Mouse (Mus musculus) intestine, embryonic 15.5 days (tissue): ENCODE results near the gene Smyd3. TPM values are rescaled to one million over a fixed set of nuclear protein-coding genes. Genes with fewer than 3 reads are reported as not detected.

Experiments
- ATAC-seq: fragments of 200-750 bp; cut with Nextera tagmentation; 2 replicates; pipeline ENCODE4 v1.8.0; 2017; ENCODE audit warnings: moderate TSS enrichment, moderate library complexity
- H3K27ac ChIP-seq: fragments of 300-500 bp; sonication (generic); 2 replicates; pipeline ENCODE4 v1.5.1; 2015; ENCODE audit warnings: mild to moderate bottlenecking, inconsistent platforms
- H3K27me3 ChIP-seq: fragments of 300-500 bp; sonication (generic); replicated peaks from 2 replicates; pipeline ENCODE4 v1.6.1; 2015; ENCODE audit warnings: inconsistent platforms
- H3K36me3 ChIP-seq: fragments of 300-500 bp; sonication (generic); 2 replicates; pipeline ENCODE4 v1.6.1; 2015; ENCODE audit warnings: inconsistent platforms
- H3K4me1 ChIP-seq: fragments of 300-500 bp; sonication (generic); replicated peaks from 2 replicates; pipeline ENCODE4 v1.6.1; 2015; ENCODE audit warnings: inconsistent platforms
- H3K4me2 ChIP-seq: fragments of 300-500 bp; sonication (generic); replicated peaks from 2 replicates; pipeline ENCODE4 v1.6.1; 2015; ENCODE audit warnings: mild to moderate bottlenecking, inconsistent platforms
- H3K4me3 ChIP-seq: fragments of 300-500 bp; sonication (generic); replicated peaks from 2 replicates; pipeline ENCODE4 v1.5.1; 2015; ENCODE audit warnings: inconsistent platforms
- H3K9ac ChIP-seq: fragments of 300-500 bp; sonication (generic); 2 replicates; pipeline ENCODE4 v1.6.1; 2015; ENCODE audit warnings: inconsistent platforms
- H3K9me3 ChIP-seq: fragments of 300-500 bp; sonication (generic); 2 replicates; pipeline ENCODE4 v1.6.1; 2016; ENCODE audit warnings: inconsistent platforms
- WGBS: fragments of 180-500 bp; shearing (Covaris S2); methylation state at CpG from one replicate; pipeline ENCODE4 v1.1.7; 2015; 5-methylcytosine and 5-hydroxymethylcytosine counted together
- polyA plus RNA-seq: library from polyadenylated mRNA; unstranded; fragments of >200 nt; fragmentation: Nextera tagmentation; extraction: Ambion mirVana; gene quantifications from 2 replicates; pipeline ENCODE4 v1.2.1, GENCODE M21; 2015

The Smyd3 gene
- polyA plus RNA-seq, 1 experiment from 2014 or later, result 18.1 TPM

- Histone ChIP-seq H3K4me1 (peaks cover 7% of the 10 kb centered on the region; the same call in 1 of the 2 replicates), H3K9me3 (no peaks in the 10 kb centered on the region), H3K27ac (no peak overlapping the region), H3K9ac (no peak overlapping the region), H3K4me2 (no peak overlapping the region), H3K36me3 (no peaks in the 10 kb centered on the region), H3K27me3 (no peaks in the 10 kb centered on the region), H3K4me3 (no peak overlapping the region)
- 79% methylated on average over 18 of the region's 18 CpGs for WGBS
- no peak for ATAC-seq
Measured at GRCm38 (mm10) chr1:179106103-179106701, 411.6 kb downstream of the Smyd3 start.

GRCm38 (mm10) chr1:179104447-179104846 lies 413.4 kb downstream of the Smyd3 start:
- H3K9me3 ChIP-seq, result no peaks in the 10 kb centered on the region
- no peak overlapping the region for H3K9ac ChIP-seq
- no peak overlapping the region for H3K27ac ChIP-seq
- H3K4me1 ChIP-seq, result peaks cover 7% of the 10 kb centered on the region; the same call in 1 of the 2 replicates
- H3K36me3 ChIP-seq, result no peaks in the 10 kb centered on the region
- 95% methylated on average over 8 of the region's 8 CpGs for WGBS
- no peak for ATAC-seq
- no peak overlapping the region for H3K4me3 ChIP-seq
- H3K4me2 ChIP-seq, result no peak overlapping the region
- H3K27me3 ChIP-seq, result no peaks in the 10 kb centered on the region

- Histone ChIP-seq H3K4me2 (no peak overlapping the region), H3K27ac (no peak overlapping the region), H3K36me3 (no peaks in the 10 kb centered on the region), H3K4me1 (no peaks in the 10 kb centered on the region), H3K9me3 (no peaks in the 10 kb centered on the region), H3K4me3 (no peak overlapping the region), H3K9ac (no peak overlapping the region), H3K27me3 (no peaks in the 10 kb centered on the region)
- no peak; the same call in 1 of the 2 replicates for ATAC-seq
- WGBS, result 19% methylated on average over 8 of the region's 8 CpGs
Measured at GRCm38 (mm10) chr1:179096993-179097392, 420.8 kb downstream of the Smyd3 start.

GRCm38 (mm10) chr1:179096323-179096722 lies 421.5 kb downstream of the Smyd3 start:
- ATAC-seq, result no peak
- 49% methylated on average over 5 of the region's 5 CpGs for WGBS
- Histone ChIP-seq H3K27ac (no peak overlapping the region), H3K4me1 (no peaks in the 10 kb centered on the region), H3K36me3 (no peaks in the 10 kb centered on the region), H3K4me3 (no peak overlapping the region), H3K9me3 (no peaks in the 10 kb centered on the region), H3K9ac (no peak overlapping the region), H3K4me2 (no peak overlapping the region), H3K27me3 (no peaks in the 10 kb centered on the region)

- Histone ChIP-seq H3K27ac (no peak overlapping the region), H3K4me3 (no peak overlapping the region), H3K4me2 (no peak overlapping the region), H3K36me3 (no peaks in the 10 kb centered on the region), H3K27me3 (no peaks in the 10 kb centered on the region), H3K4me1 (no peaks in the 10 kb centered on the region), H3K9ac (no peak overlapping the region), H3K9me3 (no peaks in the 10 kb centered on the region)
- ATAC-seq, result no peak
- 85% methylated on average over 5 of the region's 5 CpGs for WGBS
Measured at GRCm38 (mm10) chr1:179089174-179089573, 428.7 kb downstream of the Smyd3 start.

GRCm38 (mm10) chr1:179087033-179087998 lies 430.5 kb downstream of the Smyd3 start:
- no peaks in the 10 kb centered on the region for H3K9me3 ChIP-seq
- no peak for ATAC-seq
- WGBS, result 52% methylated on average over 6 of the region's 6 CpGs

GRCm38 (mm10) chr1:179086208-179086607 lies 431.6 kb downstream of the Smyd3 start:
- ATAC-seq, result no peak
- no peak overlapping the region for H3K4me2 ChIP-seq
- no peaks in the 10 kb centered on the region for H3K9me3 ChIP-seq
- H3K4me3 ChIP-seq, result no peak overlapping the region
- H3K4me1 ChIP-seq, result no peaks in the 10 kb centered on the region; the same call in 1 of the 2 replicates
- no peak overlapping the region for H3K9ac ChIP-seq
- H3K27ac ChIP-seq, result no peak overlapping the region
- no peaks in the 10 kb centered on the region for H3K27me3 ChIP-seq
- WGBS, result 92% methylated on average over 7 of the region's 7 CpGs
- no peaks in the 10 kb centered on the region for H3K36me3 ChIP-seq

More at GRCm38 (mm10) chr1:179087033-179087998, 430.5 kb downstream of the Smyd3 start:
- no peaks in the 10 kb centered on the region for H3K36me3 ChIP-seq
- H3K4me3 ChIP-seq, result no peak overlapping the region
- no peak overlapping the region for H3K4me2 ChIP-seq
- H3K27ac ChIP-seq, result no peak overlapping the region
- no peak overlapping the region for H3K9ac ChIP-seq
- H3K4me1 ChIP-seq, result no peaks in the 10 kb centered on the region; the same call in 1 of the 2 replicates
- no peaks in the 10 kb centered on the region for H3K27me3 ChIP-seq

GRCm38 (mm10) chr1:179083098-179083497 lies 434.7 kb downstream of the Smyd3 start:
- Histone ChIP-seq H3K4me3 (no peak overlapping the region), H3K9me3 (no peaks in the 10 kb centered on the region), H3K27ac (no peak overlapping the region), H3K36me3 (no peaks in the 10 kb centered on the region), H3K9ac (no peak overlapping the region), H3K27me3 (no peaks in the 10 kb centered on the region), H3K4me1 (no peaks in the 10 kb centered on the region; the same call in 1 of the 2 replicates), H3K4me2 (no peak overlapping the region)
- no peak for ATAC-seq
- WGBS, result 46% methylated on average over 5 of the region's 5 CpGs

- Histone ChIP-seq H3K27me3 (no peaks in the 10 kb centered on the region), H3K4me1 (no peaks in the 10 kb centered on the region), H3K4me3 (no peak overlapping the region), H3K9me3 (no peaks in the 10 kb centered on the region), H3K36me3 (no peaks in the 10 kb centered on the region), H3K27ac (no peak overlapping the region), H3K9ac (no peak overlapping the region), H3K4me2 (no peak overlapping the region)
- WGBS, result 80% methylated on average over 7 of the region's 7 CpGs
- ATAC-seq, result no peak
Measured at GRCm38 (mm10) chr1:179073846-179074245, 444.0 kb downstream of the Smyd3 start.

- H3K27me3 ChIP-seq, result no peaks in the 10 kb centered on the region
- no peaks in the 10 kb centered on the region for H3K4me1 ChIP-seq
- H3K9ac ChIP-seq, result no peak overlapping the region
- no peaks in the 10 kb centered on the region for H3K36me3 ChIP-seq
- WGBS, result 71% methylated on average over 11 of the region's 11 CpGs
- H3K9me3 ChIP-seq, result no peaks in the 10 kb centered on the region
- no peak for ATAC-seq
- H3K4me3 ChIP-seq, result no peak overlapping the region
- H3K4me2 ChIP-seq, result no peak overlapping the region
- H3K27ac ChIP-seq, result no peak overlapping the region
Measured at GRCm38 (mm10) chr1:179072935-179073654, 444.7 kb downstream of the Smyd3 start.

- H3K27ac ChIP-seq, result no peak overlapping the region
- 47% methylated on average over 1 of the region's 1 CpGs for WGBS
- no peak overlapping the region for H3K9ac ChIP-seq
- no peaks in the 10 kb centered on the region for H3K9me3 ChIP-seq
- no peak overlapping the region for H3K4me2 ChIP-seq
- ATAC-seq, result no peak
- no peaks in the 10 kb centered on the region for H3K27me3 ChIP-seq
- H3K4me3 ChIP-seq, result no peak overlapping the region
- no peaks in the 10 kb centered on the region for H3K4me1 ChIP-seq
- H3K36me3 ChIP-seq, result no peaks in the 10 kb centered on the region
Measured at GRCm38 (mm10) chr1:179072406-179072805, 445.4 kb downstream of the Smyd3 start.

GRCm38 (mm10) chr1:179068990-179069389 lies 448.9 kb downstream of the Smyd3 start:
- H3K9ac ChIP-seq, result no peak overlapping the region
- no peak overlapping the region for H3K27ac ChIP-seq
- no peak overlapping the region for H3K4me2 ChIP-seq
- H3K4me3 ChIP-seq, result no peak overlapping the region
- no peaks in the 10 kb centered on the region for H3K9me3 ChIP-seq
- H3K4me1 ChIP-seq, result no peaks in the 10 kb centered on the region
- no peaks in the 10 kb centered on the region for H3K27me3 ChIP-seq
- WGBS, result 90% methylated on average over 1 of the region's 1 CpGs
- H3K36me3 ChIP-seq, result no peaks in the 10 kb centered on the region
- no peak for ATAC-seq
